Mouse (Mus musculus) lung, postnatal 0 days (tissue): ENCODE data around the gene Rdh16f1.

Experiments
- CTCF ChIP-seq: IDR thresholded peaks from 2 replicates; pipeline ENCODE4 v1.5.1; 2016; ENCODE audit warnings: antibody characterized with exemption, mild to moderate bottlenecking
- EP300 ChIP-seq: IDR thresholded peaks from 2 replicates; pipeline ENCODE4 v1.6.1; 2016; ENCODE audit warnings: antibody characterized with exemption, mild to moderate bottlenecking, control low read depth

DNA sequence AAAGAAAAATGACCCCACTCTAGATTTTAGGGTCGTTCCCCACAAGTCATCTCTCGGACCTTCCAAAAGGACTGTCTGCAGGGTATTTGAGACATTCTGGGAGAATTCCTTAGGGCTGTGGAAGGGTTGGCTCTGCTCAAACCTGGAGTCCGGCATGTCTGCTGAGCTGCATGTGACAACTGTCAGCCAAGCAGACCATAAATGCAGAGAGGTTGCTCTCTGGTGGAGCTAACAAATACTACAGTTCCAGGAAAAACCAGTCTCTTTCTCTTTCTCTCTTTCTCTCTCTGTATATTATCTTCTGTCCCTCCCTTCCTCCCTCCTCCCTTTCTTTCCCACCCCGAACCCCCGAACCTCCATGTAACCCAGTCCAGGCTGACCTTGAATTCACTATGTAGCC, 25.2 kb upstream of the Rdh16f1 start:
- TF ChIP-seq EP300 (no peak), CTCF (peak; percentile 73)
